Mouse (Mus musculus): ENCODE results near the gene Akap13. TPM values are rescaled to one million over a fixed set of nuclear protein-coding genes. Genes with fewer than 3 reads are reported as not detected.
"Not testable (repeated sequence)": the region's sequence is repeated elsewhere in the genome, so short reads cannot be mapped to it uniquely, and the experiment has no call there.

The Akap13 gene
- total RNA-seq, 2 experiments from 2014 or later, result 61.0 to 79.5 TPM

- intact Hi-C loops (cut with DNase I), result not testable (repeated sequence)
Observed at GRCm38 (mm10) chr7:75760661-75761319, 305.5 kb downstream of the Akap13 start.

DNA sequence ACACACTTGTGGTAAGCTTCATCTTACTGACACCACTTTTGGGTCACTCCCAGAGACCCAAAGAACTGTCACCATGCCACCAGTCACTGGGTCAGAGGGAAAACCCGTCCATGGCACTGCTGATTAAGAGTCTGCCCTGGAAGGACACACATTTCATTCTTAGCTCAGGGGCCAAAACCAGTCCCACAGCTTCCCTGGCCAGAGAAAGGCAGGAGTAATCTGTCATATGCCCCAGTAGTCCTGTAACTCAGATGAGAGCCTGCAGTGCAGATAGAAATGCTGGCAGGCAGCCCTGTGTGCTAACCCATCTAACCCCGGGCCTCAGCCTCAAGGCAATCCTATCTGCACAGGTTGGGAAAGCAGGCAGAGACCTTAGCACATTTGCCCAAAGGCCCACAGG lies 306.9 kb downstream of the Akap13 start:
- intact Hi-C loops (cut with DNase I); DNase-seq (ENCODE audit: low spot score): not testable (repeated sequence)

More at GRCm38 (mm10) chr7:75760661-75761319, 305.5 kb downstream of the Akap13 start:
- not testable (repeated sequence) for DNase-seq (ENCODE audit: low spot score)

GRCm38 (mm10) chr7:75767080-75767769 lies 311.9 kb downstream of the Akap13 start:
- intact Hi-C loops (cut with DNase I); DNase-seq (ENCODE audit: low spot score): not testable (repeated sequence)

GRCm38 (mm10) chr7:75768169-75768568 lies 312.8 kb downstream of the Akap13 start:
- DNase-seq (ENCODE audit: low spot score), result no peak
- intact Hi-C loops (cut with DNase I), result no loop called here

DNA sequence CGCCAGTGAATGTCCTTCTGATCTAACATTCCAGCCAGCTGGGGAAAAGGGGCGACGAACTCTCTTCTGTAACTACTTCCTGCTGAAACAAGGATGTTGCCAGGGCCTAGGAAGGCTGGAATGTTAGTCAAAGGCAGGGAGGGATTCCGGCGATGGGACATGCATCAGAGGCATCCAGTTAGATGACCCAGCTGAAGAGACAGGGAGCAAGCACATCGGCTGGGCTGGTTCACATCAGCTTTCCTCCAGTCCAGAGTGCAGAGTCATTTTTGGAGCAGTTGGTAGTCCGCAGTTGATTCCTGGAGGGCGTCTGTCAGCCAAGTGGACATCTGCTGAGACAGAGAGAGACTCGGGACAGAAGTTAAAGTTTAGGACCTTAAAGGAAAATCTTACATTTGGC lies 314.6 kb downstream of the Akap13 start:
- intact Hi-C loops (cut with DNase I), result no loop called here
- no peak for DNase-seq (ENCODE audit: low spot score)

- intact Hi-C loops (cut with DNase I); DNase-seq (ENCODE audit: low spot score): not testable (repeated sequence)
Observed at GRCm38 (mm10) chr7:75774095-75775078, 319.1 kb downstream of the Akap13 start.

DNA sequence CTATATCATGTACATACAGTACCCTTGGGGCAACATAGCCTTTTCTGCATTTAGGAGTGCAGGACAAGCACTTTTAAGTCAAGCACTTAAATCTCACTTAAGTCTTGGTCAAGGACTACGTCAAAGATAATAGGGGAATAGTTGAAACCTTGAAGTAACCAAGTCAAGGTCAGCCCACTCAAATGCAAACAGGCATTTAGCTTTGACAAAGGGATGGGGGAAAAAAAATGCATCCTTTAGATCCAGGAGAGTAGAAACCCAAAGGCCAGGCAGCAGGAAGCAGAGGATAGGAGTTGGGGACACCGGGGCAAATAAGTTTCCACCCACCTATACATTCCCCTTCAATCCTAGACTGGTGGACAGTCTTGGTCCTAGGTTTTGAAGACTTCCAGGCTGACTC lies 322.7 kb downstream of the Akap13 start:
- intact Hi-C loops (cut with DNase I), result no loop called here
- no peak for DNase-seq (ENCODE audit: low spot score)

GRCm38 (mm10) chr7:75780812-75781211 lies 325.5 kb downstream of the Akap13 start:
- DNase-seq (ENCODE audit: low spot score), result no peak
- intact Hi-C loops (cut with DNase I), result no loop called here

GRCm38 (mm10) chr7:75781298-75781947 lies 326.1 kb downstream of the Akap13 start:
- intact Hi-C loops (cut with DNase I), result no loop called here
- no peak for DNase-seq (ENCODE audit: low spot score)

DNA sequence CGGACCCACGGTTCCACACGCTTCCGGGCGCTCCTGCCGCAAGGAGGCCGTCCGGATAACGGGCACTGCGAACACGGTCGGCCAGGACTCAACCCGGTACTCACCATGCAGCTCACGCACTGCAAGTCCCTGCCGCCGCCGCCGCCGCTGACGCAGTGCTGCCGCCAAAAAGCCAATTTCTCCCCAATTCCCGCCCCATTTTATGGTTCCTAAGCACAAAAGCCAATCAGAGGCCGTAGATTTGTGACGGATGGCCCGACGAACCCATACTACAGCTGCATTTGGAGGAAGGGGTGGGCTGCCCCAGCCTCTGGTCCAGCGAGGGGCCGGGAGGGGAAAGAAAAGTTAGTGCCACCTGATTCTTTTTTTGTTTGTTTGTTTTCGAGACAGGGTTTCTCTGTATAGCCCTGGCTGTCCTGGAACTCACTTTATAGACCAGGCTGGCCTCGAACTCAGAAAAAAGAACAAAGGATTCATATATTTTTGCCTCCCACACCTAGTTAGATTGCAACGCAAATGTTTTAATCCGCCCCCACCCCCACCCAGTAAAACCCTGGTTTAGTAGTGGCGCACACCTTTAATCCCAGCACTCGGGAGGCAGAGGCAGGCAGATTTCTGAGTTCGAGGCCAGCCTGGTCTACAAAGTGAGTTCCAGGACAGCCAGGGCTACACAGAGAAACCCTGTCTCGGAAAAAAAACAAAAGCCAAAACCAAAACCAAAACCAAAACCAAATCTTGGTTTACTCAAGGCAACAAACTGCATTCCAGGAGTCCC lies 326.8 kb downstream of the Akap13 start:
- intact Hi-C loops (cut with DNase I), result no loop called here
- peak; percentile 90 for DNase-seq (ENCODE audit: low spot score)

GRCm38 (mm10) chr7:75782723-75783011 lies 327.3 kb downstream of the Akap13 start:
- no peak for DNase-seq (ENCODE audit: low spot score)
- intact Hi-C loops (cut with DNase I), result no loop called here

DNA sequence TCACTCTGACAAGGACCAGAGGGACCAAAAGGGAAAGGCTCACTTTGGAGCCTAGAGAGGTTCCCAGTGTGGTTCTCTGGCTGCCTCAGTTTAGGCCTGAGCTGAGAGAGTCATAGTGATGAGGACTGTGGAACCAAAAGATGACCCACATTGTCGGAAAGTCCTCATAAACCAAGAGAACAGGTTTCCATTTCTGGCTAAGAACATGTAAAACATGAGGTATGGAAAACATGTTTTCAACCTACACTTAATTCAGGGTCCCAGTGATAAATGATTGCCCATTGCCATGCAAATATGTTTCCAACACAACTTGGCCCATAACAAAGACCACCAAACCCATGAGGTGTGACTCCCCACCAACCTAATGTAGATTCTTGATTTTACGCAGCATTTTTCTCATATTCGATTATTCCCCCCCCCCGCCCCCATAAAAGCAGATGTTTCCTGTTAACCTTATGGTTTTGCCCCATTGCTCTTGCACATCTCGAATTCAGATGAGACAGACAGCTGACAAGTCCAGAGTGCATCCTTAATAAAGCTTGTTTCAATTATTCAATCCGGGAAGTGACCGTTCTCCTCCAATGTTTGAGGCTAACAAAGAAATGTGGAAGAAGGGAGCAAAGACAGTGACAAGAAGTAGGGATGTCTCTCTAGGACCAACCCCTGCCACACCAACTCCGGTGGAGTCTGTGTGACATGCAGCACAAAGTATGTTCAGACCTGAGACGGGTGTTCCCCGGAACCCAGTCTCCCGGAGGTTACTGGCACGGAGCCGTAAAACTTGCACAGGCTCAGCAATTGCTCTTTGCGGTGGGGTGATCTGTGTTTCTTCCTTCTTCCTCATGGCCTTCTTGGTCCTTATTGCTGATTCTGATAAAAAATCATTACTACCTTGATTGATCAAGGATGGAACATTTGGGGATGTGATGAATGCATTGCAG lies 330.3 kb downstream of the Akap13 start:
- no peak for DNase-seq (ENCODE audit: low spot score)
- intact Hi-C loops (cut with DNase I), result loop anchor here (2.0 kb wide), 1 partner anchor 51 kb away; no protein-coding TSS in a partner anchor

- no peak for DNase-seq (ENCODE audit: low spot score)
- intact Hi-C loops (cut with DNase I), result loop anchor here (2.0 kb wide), 1 partner anchor 50 kb away; no protein-coding TSS in a partner anchor
Observed at GRCm38 (mm10) chr7:75786812-75787211, 331.5 kb downstream of the Akap13 start.

- DNase-seq (ENCODE audit: low spot score), result no peak
- intact Hi-C loops (cut with DNase I), result loop anchor here (2.0 kb wide), 1 partner anchor 49 kb away; no protein-coding TSS in a partner anchor
Observed at GRCm38 (mm10) chr7:75787371-75787770, 332.0 kb downstream of the Akap13 start.

DNA sequence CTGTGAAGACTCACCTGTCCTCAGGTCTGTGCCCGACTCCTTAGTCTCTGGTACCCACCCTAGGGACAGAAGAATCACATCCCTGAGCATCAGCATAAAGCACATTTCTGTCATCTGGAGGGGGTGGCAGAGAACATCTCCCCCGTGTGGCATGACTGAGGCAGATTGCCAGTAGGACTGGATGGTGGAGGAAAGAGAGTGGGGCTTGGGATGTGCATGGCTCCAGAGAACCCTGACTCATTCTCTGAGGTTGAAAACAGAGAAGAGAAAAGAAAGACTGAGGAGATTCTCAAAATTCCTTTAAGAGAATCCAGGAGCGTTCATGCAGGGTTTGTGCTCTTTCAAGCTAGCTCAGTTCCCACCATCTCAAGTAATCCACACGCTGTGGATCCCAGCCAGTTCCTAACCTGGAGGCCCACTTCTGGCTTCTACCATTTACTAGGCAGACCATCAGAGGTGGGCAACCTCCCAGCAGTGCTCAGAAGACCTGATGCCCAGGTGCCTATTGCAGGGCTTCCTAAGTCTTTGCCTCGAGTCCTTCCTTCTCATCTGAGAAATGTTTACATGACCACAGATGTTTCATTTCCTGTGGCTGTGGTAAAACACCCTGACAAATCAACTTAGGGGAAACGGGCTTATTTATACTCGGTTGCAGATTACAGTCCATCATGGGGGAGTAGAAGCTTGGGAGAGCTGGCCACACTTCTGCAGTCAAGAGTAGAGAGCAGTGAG lies 332.9 kb downstream of the Akap13 start:
- intact Hi-C loops (cut with DNase I), result not testable (repeated sequence)

DNA sequence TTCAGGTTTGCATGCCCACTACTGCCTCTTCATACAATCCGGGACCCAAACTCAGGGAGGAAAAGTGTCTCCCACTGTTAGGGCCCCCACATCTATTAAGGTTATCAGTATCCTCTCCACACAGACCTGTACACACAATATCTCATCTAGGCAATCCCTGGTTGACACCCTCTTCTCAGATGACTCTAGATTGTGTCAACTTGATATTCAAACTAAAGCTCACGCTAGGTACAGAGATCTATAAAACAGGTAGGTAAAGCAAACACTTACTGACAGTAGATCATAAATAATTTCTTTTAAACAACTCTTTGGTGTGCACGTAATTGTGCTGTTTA lies 333.4 kb downstream of the Akap13 start:
- intact Hi-C loops (cut with DNase I); DNase-seq (ENCODE audit: low spot score): not testable (repeated sequence)

More for the DNA sequence above, 332.9 kb downstream of the Akap13 start:
- DNase-seq (ENCODE audit: low spot score), result not testable (repeated sequence)

DNA sequence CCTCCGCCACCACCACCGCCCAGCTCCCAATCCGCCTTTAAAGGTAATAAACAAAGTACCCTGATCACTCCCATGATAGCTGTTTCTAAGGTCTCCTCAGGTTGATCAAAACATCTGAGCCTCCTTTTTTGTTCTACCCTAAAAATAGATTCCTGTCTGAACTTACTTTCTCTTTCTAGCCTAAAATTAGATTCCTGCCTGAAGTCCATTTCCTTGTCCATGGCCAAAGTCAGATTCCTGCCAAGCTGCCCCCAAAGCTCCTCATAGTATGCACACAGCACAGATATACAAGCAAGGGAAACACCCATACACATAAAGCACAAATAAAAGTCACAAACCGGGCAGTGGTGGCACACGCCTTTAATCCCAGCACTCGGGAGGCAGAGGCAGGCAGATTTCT lies 334.4 kb downstream of the Akap13 start:
- intact Hi-C loops (cut with DNase I), result no loop called here
- DNase-seq (ENCODE audit: low spot score), result no peak
